Mouse (Mus musculus): Measurements from ENCODE around the gene Trim25.

DNA sequence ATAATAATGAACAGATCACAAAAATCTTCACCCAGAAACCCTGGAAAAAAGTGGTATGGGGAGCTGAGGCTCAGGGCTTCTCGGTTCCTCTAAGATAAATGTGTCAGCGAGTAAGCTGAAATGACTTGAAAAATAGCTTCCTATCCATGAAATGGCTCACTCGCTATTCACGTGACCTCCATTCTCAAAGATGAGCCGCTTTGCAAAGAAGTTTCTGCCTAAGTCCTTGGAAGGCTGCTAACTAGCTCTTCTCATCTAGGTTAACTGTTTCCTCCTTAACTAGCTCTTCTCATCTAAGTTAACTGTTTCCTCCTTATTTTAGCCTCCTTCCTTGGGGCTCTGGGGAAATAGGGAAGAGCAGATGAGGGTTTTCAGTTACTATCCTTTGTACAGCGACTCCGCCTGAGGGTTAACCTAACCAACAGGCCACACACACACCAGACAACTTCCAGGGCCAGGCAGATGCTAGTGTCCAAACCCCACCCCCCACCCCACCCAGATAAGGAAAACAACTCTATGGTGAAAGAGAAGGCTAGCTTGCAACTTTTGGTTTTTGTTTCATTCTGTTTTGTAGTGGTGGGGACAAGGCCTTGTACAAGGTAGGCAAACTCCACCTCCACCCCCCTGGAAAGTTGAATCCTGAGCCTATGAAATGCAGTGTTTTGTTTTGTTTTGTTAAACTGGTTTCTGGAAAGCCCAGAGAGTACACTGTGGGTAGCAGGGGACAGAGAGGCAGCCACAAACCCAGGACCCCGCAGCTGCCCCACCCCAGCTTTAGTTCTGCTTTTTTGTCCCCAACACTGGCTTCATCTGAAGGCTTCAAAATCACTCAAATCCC lies 49.2 kb upstream of the Trim25 start:
- TF ChIP-seq POLR2A (IDR thresholded peaks at IDR 0.05; ENCODE audit: extremely low read depth, insufficient read depth, low read length) (no peak), CTCF (IDR thresholded peaks at IDR 0.05; ENCODE audit: low read depth, low read length) (no peak)

Measured in liver, adult 2 months (tissue).